Mouse (Mus musculus) hindbrain, embryonic 14.5 days (tissue): ENCODE measurements at regions not wholly inside any gene's neighbourhood (a gene's known extent, or its start where the extent isn't known, plus 50 kb on each side); places are given as distances from the start of the nearest gene placed in this dataset.

Experiments used
- ATAC-seq: fragments of 200-750 bp; cut with Nextera tagmentation; 2 replicates; pipeline ENCODE4 v1.8.0; 2017; ENCODE audit warnings: moderate number of reproducible peaks, mild to moderate bottlenecking, moderate TSS enrichment, moderate library complexity; ENCODE audit not compliant: low FRiP score
- DNase-seq: peaks from one replicate; pipeline ENCODE4 v3.0.0-alpha.2; 2015; ENCODE audit warnings: low spot score
- H3K27ac ChIP-seq: fragments of 300-500 bp; sonication (generic); 2 replicates; pipeline ENCODE4 v1.5.1; 2014; ENCODE audit warnings: mild to moderate bottlenecking, moderate library complexity
- H3K27me3 ChIP-seq: fragments of 300-500 bp; sonication (generic); 2 replicates; pipeline ENCODE4 v1.6.1; 2014; ENCODE audit warnings: mild to moderate bottlenecking, low read length, mixed read lengths; ENCODE audit not compliant: control insufficient read depth, insufficient read depth
- H3K36me3 ChIP-seq: fragments of 300-500 bp; sonication (generic); replicated peaks from 2 replicates; pipeline ENCODE4 v1.6.1; 2014; ENCODE audit not compliant: control insufficient read depth, insufficient read depth
- H3K4me1 ChIP-seq: fragments of 300-500 bp; sonication (generic); replicated peaks from 2 replicates; pipeline ENCODE4 v1.6.1; 2014; ENCODE audit warnings: antibody characterized with exemption, low read length, mixed read lengths; ENCODE audit not compliant: control insufficient read depth, insufficient read depth
- H3K4me2 ChIP-seq: fragments of 300-500 bp; sonication (generic); replicated peaks from 2 replicates; pipeline ENCODE4 v1.6.1; 2014; ENCODE audit warnings: mild to moderate bottlenecking, moderate library complexity
- H3K4me3 ChIP-seq: fragments of 300-500 bp; sonication (generic); replicated peaks from 2 replicates; pipeline ENCODE4 v1.5.1; 2014; ENCODE audit warnings: mild to moderate bottlenecking, low read length
- H3K9ac ChIP-seq: fragments of 300-500 bp; sonication (generic); 2 replicates; pipeline ENCODE4 v1.6.1; 2014
- H3K9me3 ChIP-seq: fragments of 300-500 bp; sonication (generic); 2 replicates; pipeline ENCODE4 v1.6.1; 2016; ENCODE audit warnings: low read length; ENCODE audit not compliant: control insufficient read depth
- WGBS: fragments of 180-500 bp; shearing (Covaris S2); extraction: QIAGEN DNeasy Blood & Tissue Kit; methylation state at CpG from one replicate; pipeline ENCODE4 v1.1.7; 2014; 5-methylcytosine and 5-hydroxymethylcytosine counted together

DNA sequence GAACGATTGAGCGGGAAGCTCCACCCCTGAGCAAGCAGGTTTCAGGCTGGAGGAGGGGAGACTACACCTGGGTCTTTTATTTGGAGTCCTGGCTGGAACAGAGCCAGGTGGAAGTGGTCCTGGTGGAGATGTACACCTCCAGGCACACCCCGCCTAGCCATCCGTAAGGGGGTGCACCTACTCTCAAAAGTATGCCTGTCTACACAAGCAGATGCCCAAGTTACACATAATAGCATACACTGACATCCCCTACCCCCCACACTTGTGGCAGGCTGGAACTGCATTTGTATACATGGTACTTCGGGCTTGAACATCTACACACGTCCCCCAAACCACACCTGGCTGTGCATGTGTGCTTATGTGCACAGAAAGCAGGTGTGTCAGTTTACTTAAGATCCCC, 236.8 kb upstream of the 4930535I16Rik start:
- Histone ChIP-seq H3K4me1 (0 out of 2 replicates have a peak, but pooled peaks cover 11% of the 10 kb centered on the region), H3K4me3 (no peak overlapping the region), H3K4me2 (no peak overlapping the region), H3K27me3 (no peaks in the 10 kb centered on the region), H3K9ac (no peak overlapping the region), H3K36me3 (no peaks in the 10 kb centered on the region), H3K9me3 (no peaks in the 10 kb centered on the region), H3K27ac (no peak overlapping the region)
- WGBS = 88% methylated on average over 6 of the region's 6 CpGs
- ATAC-seq (no peak), DNase-seq (no peak)

- Histone ChIP-seq H3K4me3 (0 out of 2 replicates have a peak overlapping the region, but pooled peaks have one; percentile 2), H3K27me3 (no peaks in the 10 kb centered on the region), H3K4me2 (peak overlapping the region; percentile 42), H3K9me3 (no peaks in the 10 kb centered on the region), H3K4me1 (peaks cover 16% of the 10 kb centered on the region; the same call in 1 of the 2 replicates), H3K36me3 (no peaks in the 10 kb centered on the region), H3K27ac (no peak overlapping the region), H3K9ac (peak overlapping the region; percentile 35; the same call in 1 of the 2 replicates)
- DNase-seq (no peak), ATAC-seq (peak; percentile 34; the same call in 1 of the 2 replicates)
- 3% methylated on average over 16 of the region's 16 CpGs for WGBS
Measured at GRCm38 (mm10) chr4:124149771-124150451, 232.1 kb upstream of the 4930535I16Rik start.

- DNase-seq (no peak), ATAC-seq (no peak)
- 89% methylated on average over 3 of the region's 3 CpGs for WGBS
- H3K4me1 ChIP-seq = peaks cover 16% of the 10 kb centered on the region; the same call in 1 of the 2 replicates
- no peak overlapping the region for H3K4me3 ChIP-seq
- no peak overlapping the region for H3K9ac ChIP-seq
- no peak overlapping the region for H3K4me2 ChIP-seq
- no peak overlapping the region for H3K27ac ChIP-seq
- H3K9me3 ChIP-seq = no peaks in the 10 kb centered on the region
- no peaks in the 10 kb centered on the region for H3K36me3 ChIP-seq
- no peaks in the 10 kb centered on the region for H3K27me3 ChIP-seq
Measured at GRCm38 (mm10) chr4:124149037-124149436, 231.2 kb upstream of the 4930535I16Rik start.

GRCm38 (mm10) chr4:124147276-124147675, 229.5 kb upstream of the 4930535I16Rik start:
- Histone ChIP-seq H3K9ac (no peak overlapping the region), H3K27me3 (no peaks in the 10 kb centered on the region), H3K4me1 (peaks cover 16% of the 10 kb centered on the region; the same call in 1 of the 2 replicates), H3K9me3 (no peaks in the 10 kb centered on the region), H3K4me2 (no peak overlapping the region), H3K4me3 (no peak overlapping the region), H3K27ac (no peak overlapping the region), H3K36me3 (no peaks in the 10 kb centered on the region)
- WGBS = 84% methylated on average over 4 of the region's 4 CpGs
- no peak for DNase-seq
- no peak for ATAC-seq

- WGBS = 14% methylated on average over 8 of the region's 8 CpGs
- ATAC-seq (no peak), DNase-seq (peak; percentile 38)
Measured at GRCm38 (mm10) chr4:124146135-124146534, 228.3 kb upstream of the 4930535I16Rik start.

DNA sequence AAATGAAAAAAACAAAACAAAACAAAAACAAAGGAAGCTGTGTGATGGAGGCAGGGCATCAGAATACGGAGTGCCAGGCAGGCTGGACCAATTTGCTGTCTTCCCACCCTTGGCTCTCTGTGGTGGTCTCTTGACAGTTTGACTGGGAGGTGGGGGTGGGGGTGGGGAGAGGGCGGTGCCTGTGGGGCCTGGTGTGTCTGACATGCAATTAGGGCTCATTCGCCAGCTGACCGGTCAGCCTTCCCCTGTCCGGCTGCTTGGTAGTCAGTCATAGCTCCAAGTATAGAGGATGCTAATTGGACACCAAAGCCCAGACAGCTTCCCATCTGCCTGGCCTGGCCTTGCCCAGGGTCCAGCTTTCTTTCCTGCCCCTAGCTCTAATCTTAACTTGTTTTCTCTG, 225.8 kb upstream of the 4930535I16Rik start:
- no peak for ATAC-seq
- Histone ChIP-seq H3K4me3 (no peak overlapping the region), H3K4me1 (peaks cover 6% of the 10 kb centered on the region; the same call in 1 of the 2 replicates), H3K27ac (no peak overlapping the region), H3K36me3 (no peaks in the 10 kb centered on the region), H3K4me2 (no peak overlapping the region), H3K27me3 (no peaks in the 10 kb centered on the region), H3K9me3 (no peaks in the 10 kb centered on the region), H3K9ac (no peak overlapping the region)
- no peak for DNase-seq
- 13% methylated on average over 5 of the region's 5 CpGs for WGBS

More at GRCm38 (mm10) chr4:124146135-124146534, 228.3 kb upstream of the 4930535I16Rik start:
- Histone ChIP-seq H3K4me3 (no peak overlapping the region), H3K4me1 (peaks cover 16% of the 10 kb centered on the region; the same call in 1 of the 2 replicates), H3K27ac (no peak overlapping the region), H3K36me3 (no peaks in the 10 kb centered on the region), H3K27me3 (no peaks in the 10 kb centered on the region), H3K9me3 (no peaks in the 10 kb centered on the region), H3K4me2 (no peak overlapping the region), H3K9ac (no peak overlapping the region)

DNA sequence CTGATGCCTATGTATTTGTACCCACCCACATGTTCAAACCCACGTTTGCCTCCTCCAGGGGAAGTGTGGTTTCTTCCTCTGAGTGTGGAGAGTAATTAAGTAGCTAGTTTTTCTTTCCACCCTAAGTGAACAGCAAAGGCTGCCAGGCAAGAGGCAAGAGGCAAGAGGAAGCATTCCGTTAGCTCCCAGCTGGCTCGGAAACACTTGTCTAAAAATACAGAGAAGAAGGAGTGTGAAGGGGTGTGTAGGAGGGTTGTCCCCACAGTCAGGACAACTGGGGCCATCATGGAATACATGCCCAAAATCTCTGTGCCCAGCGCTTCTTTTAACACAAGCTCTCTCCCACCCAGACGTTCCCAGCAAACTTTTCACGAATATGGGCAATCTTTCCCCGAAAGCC, 225.4 kb upstream of the 4930535I16Rik start:
- no peak for ATAC-seq
- H3K4me2 ChIP-seq = no peak overlapping the region
- H3K9ac ChIP-seq = no peak overlapping the region
- peaks cover 6% of the 10 kb centered on the region; the same call in 1 of the 2 replicates for H3K4me1 ChIP-seq
- 55% methylated on average over 7 of the region's 7 CpGs for WGBS
- no peaks in the 10 kb centered on the region for H3K27me3 ChIP-seq
- no peak overlapping the region for H3K4me3 ChIP-seq
- H3K36me3 ChIP-seq = no peaks in the 10 kb centered on the region
- no peaks in the 10 kb centered on the region for H3K9me3 ChIP-seq
- DNase-seq = no peak
- no peak overlapping the region for H3K27ac ChIP-seq

- 1% methylated on average over 5 of the region's 5 CpGs for WGBS
- H3K4me1 ChIP-seq = peaks cover 6% of the 10 kb centered on the region; the same call in 1 of the 2 replicates
- H3K27ac ChIP-seq = no peak overlapping the region
- no peak overlapping the region for H3K4me3 ChIP-seq
- no peaks in the 10 kb centered on the region for H3K27me3 ChIP-seq
- H3K9ac ChIP-seq = no peak overlapping the region
- no peaks in the 10 kb centered on the region for H3K9me3 ChIP-seq
- H3K4me2 ChIP-seq = no peak overlapping the region
- ATAC-seq (no peak; the same call in 1 of the 2 replicates), DNase-seq (peak; percentile 97)
- no peaks in the 10 kb centered on the region for H3K36me3 ChIP-seq
Measured at GRCm38 (mm10) chr4:124142083-124142482, 224.3 kb upstream of the 4930535I16Rik start.

- Histone ChIP-seq H3K4me3 (no peak overlapping the region), H3K27ac (no peak overlapping the region), H3K36me3 (no peaks in the 10 kb centered on the region), H3K27me3 (no peaks in the 10 kb centered on the region), H3K4me2 (no peak overlapping the region), H3K9me3 (no peaks in the 10 kb centered on the region), H3K9ac (no peak overlapping the region), H3K4me1 (peaks cover 4% of the 10 kb centered on the region; the same call in 1 of the 2 replicates)
- 38% methylated on average over 6 of the region's 6 CpGs for WGBS
- peak; percentile 51 for DNase-seq
- peak; percentile 74; the same call in 1 of the 2 replicates for ATAC-seq
Measured at GRCm38 (mm10) chr4:124135165-124135470, 217.3 kb upstream of the 4930535I16Rik start.
